Mouse (Mus musculus): ENCODE data around the gene Pccb.

DNA sequence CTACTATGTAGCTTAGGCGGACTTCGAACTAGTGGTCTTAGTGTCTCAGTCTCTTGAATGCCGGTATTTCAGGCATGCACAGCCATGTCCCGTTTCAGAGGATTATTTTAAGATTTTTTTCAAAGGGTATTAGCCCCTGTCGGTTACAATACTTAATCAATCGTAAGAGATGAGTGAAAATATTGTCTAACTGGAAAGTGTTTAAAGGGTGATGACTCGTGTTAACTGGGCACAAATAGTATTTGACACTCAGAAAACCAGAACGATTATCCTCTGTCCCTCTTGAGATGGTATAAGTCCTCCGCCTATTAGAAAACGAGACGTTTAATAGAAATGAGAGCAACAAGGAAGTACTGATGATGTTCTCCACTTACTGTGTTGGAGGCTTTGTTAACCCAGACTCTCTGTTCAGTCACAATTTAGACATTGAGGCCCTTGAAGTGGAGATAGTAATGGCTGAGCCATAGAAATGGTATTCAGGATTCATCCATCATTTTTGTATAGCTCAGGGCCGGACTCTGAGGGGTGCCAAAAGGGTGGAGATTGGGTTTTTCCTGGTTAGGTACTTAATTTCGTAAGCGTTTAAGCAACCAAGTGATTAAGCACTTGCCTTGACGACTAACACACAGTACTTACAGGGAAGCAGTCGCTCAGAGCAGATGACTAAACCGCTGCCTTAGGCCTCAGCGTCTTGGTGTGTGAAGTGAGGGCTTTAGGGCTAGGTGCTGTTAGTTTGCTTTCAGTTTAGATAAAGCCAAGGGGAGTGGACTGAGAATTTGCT is 41.6 kb upstream of the Pccb start:
- TF ChIP-seq CTCF (IDR thresholded peaks at IDR 0.05; ENCODE audit: borderline replicate concordance, insufficient read depth, low read length) (no peak), POLR2A (IDR thresholded peaks at IDR 0.05; ENCODE audit: low read depth, low read length) (peak; percentile 48)

All from embryonic fibroblast, embryonic 13.5 days (primary cell).